Mouse (Mus musculus): Measurements from ENCODE around the gene Slc3a2.

DNA sequence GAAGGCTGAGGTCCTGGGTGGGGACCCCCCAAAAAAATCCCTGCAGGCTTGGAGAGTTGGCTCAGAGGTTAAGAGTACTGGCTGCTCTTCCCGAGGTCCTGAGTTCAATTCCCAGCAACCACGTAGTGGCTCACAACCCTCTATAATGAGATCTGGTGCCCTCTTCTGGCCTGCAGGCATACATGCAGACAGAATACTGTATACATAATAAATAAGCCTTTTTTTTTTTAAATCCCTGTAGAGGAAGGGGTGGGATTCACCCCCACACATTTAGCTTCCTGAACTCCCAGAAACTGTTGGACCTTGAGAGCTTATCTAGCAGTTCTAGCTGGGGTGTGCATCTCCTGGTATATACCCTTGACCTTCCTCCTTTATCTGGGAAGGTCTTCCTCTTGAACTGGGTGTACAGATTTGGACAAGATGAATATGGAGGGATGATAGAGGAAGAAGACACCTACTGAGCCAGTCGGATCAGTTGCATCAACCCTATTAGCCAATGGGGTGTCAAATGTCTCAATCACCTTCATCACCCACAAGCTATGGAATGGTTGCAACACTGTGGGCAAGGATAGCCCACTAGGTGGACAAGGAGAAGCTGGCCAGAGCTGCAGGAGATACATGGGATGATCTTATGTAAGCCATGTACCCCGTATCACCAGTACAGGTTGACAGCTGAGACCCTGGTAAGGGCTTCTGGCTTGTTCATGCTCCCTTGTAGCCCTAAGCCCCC lies 41.4 kb downstream of the Slc3a2 start:
- no peak for TF ChIP-seq CTCF (IDR thresholded peaks at IDR 0.05; ENCODE audit: insufficient read depth, low read length)
- no peak for TF ChIP-seq POLR2A (IDR thresholded peaks at IDR 0.05; ENCODE audit: borderline replicate concordance, extremely low read depth, low read depth, low read length)
